Mouse (Mus musculus) midbrain, embryonic 13.5 days (tissue): ENCODE measurements around the gene Xylb. TPM values are rescaled to one million over a fixed set of nuclear protein-coding genes. Genes with fewer than 3 reads are reported as not detected.

Source experiments
- ATAC-seq: fragments of 200-750 bp; cut with Nextera tagmentation; 2 replicates; pipeline ENCODE4 v1.8.0; 2017; ENCODE audit warnings: mild to moderate bottlenecking, moderate TSS enrichment, moderate library complexity
- H3K27ac ChIP-seq: fragments of 300-500 bp; sonication (generic); 2 replicates; pipeline ENCODE4 v1.5.1; 2015; ENCODE audit warnings: inconsistent platforms, mild to moderate bottlenecking, moderate library complexity
- H3K27me3 ChIP-seq: fragments of 300-500 bp; sonication (generic); 2 replicates; pipeline ENCODE4 v1.6.1; 2015; ENCODE audit warnings: mild to moderate bottlenecking, inconsistent platforms
- H3K36me3 ChIP-seq: fragments of 300-500 bp; sonication (generic); 2 replicates; pipeline ENCODE4 v1.6.1; 2015; ENCODE audit warnings: mild to moderate bottlenecking, inconsistent platforms
- H3K4me1 ChIP-seq: fragments of 300-500 bp; sonication (generic); replicated peaks from 2 replicates; pipeline ENCODE4 v1.6.1; 2015; ENCODE audit warnings: inconsistent platforms
- H3K4me2 ChIP-seq: fragments of 300-500 bp; sonication (generic); replicated peaks from 2 replicates; pipeline ENCODE4 v1.6.1; 2015; ENCODE audit warnings: moderate library complexity, mild to moderate bottlenecking, inconsistent platforms
- H3K4me3 ChIP-seq: fragments of 300-500 bp; sonication (generic); replicated peaks from 2 replicates; pipeline ENCODE4 v1.5.1; 2015; ENCODE audit warnings: mild to moderate bottlenecking, inconsistent platforms
- H3K9ac ChIP-seq: fragments of 300-500 bp; sonication (generic); replicated peaks from 2 replicates; pipeline ENCODE4 v1.6.1; 2015; ENCODE audit warnings: mild to moderate bottlenecking, inconsistent platforms
- H3K9me3 ChIP-seq: fragments of 300-500 bp; sonication (generic); 2 replicates; pipeline ENCODE4 v1.6.1; 2016; ENCODE audit warnings: mild to moderate bottlenecking, inconsistent platforms
- WGBS: fragments of 180-500 bp; shearing (Covaris S2); methylation state at CpG from one replicate; pipeline ENCODE4 v1.1.7; 2015; 5-methylcytosine and 5-hydroxymethylcytosine counted together
- polyA plus RNA-seq: library from polyadenylated mRNA; unstranded; fragments of >200 nt; fragmentation: Nextera tagmentation; extraction: Ambion mirVana; gene quantifications from 2 replicates; pipeline ENCODE4 v1.2.1, GENCODE M21; 2015

The Xylb gene
- polyA plus RNA-seq, 1 experiment from 2014 or later = 3.4 TPM

DNA sequence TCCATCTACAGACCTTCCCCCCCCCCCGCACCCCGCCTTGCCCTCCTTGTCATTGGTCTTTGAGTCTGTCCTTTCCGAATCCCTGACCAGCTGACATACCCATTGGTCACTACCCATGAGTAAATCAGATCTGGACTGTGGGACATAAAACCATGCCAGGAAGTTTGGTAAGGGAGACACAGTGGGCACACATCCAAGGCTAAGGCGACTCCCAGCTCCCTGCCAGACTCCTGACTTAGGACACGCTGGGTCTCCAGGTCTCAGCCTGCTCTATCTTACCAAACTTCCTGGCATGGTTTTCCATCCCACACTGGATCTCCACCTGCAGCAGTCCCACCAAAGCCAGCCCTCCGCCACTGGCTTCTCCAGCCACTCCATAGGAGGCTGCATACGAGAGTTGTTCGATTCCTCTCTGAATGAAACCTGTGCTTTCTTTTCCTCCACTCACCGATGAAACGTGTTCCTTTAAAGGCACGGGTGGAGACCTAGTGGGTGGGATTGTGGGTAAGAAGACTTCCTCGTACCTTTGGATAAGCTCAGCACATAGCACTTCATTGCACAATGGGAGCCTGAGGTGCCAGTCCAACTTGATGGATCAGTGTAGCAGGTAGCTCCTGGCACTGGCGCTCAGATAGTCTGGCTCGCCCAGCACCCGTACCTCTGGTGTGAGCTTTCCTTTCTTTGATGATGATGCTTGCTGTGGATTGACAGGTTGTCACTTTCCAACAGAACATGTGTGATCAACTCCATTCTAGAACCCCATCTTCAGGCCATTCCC, 26.8 kb upstream of the Xylb start:
- ATAC-seq = no peak
- Histone ChIP-seq H3K36me3 (no peaks in the 10 kb centered on the region), H3K27ac (no peak overlapping the region), H3K4me2 (no peak overlapping the region), H3K9ac (no peak overlapping the region), H3K27me3 (peaks cover 3% of the 10 kb centered on the region; the same call in 1 of the 2 replicates), H3K9me3 (no peaks in the 10 kb centered on the region), H3K4me3 (no peak overlapping the region), H3K4me1 (no peaks in the 10 kb centered on the region)
- WGBS = 90% methylated on average over 15 of the region's 15 CpGs

GRCm38 (mm10) chr9:119334324-119334723, 22.9 kb upstream of the Xylb start:
- peaks cover 13% of the 10 kb centered on the region for H3K27me3 ChIP-seq
- H3K27ac ChIP-seq = no peak overlapping the region
- H3K4me3 ChIP-seq = no peak overlapping the region
- no peak overlapping the region for H3K4me2 ChIP-seq
- ATAC-seq = no peak
- WGBS = 76% methylated on average over 10 of the region's 10 CpGs
- no peaks in the 10 kb centered on the region for H3K36me3 ChIP-seq
- peaks cover 4% of the 10 kb centered on the region; the same call in 1 of the 2 replicates for H3K4me1 ChIP-seq
- no peaks in the 10 kb centered on the region for H3K9me3 ChIP-seq
- H3K9ac ChIP-seq = no peak overlapping the region

- no peaks in the 10 kb centered on the region for H3K9me3 ChIP-seq
- no peaks in the 10 kb centered on the region for H3K36me3 ChIP-seq
- WGBS = 88% methylated on average over 2 of the region's 2 CpGs
- H3K4me3 ChIP-seq = no peak overlapping the region
- no peak for ATAC-seq
- peaks cover 17% of the 10 kb centered on the region for H3K27me3 ChIP-seq
- H3K4me1 ChIP-seq = peaks cover 9% of the 10 kb centered on the region
- H3K27ac ChIP-seq = no peak overlapping the region
- H3K4me2 ChIP-seq = no peak overlapping the region
- H3K9ac ChIP-seq = no peak overlapping the region
These were observed 22.3 kb upstream of the Xylb start for GRCm38 (mm10) chr9:119334834-119335233.

DNA sequence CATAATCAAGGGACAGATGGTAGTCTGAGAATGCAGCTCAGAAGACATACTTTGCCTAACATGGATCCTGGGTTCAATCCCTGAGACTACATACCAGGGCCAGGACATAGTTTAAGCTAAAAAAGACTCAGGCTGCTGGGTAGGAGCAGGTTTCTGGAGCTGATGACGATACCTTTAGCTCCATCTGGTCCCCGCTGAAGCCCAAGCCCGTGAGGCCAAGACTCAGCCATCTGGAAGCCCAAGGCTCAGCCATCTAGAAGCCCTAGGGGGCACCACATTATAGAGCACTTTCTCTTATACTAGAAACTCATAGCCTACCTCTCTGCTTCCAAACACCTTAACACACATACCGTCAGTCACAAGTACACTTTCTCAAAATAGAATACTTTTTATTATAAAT, 21.6 kb upstream of the Xylb start:
- Histone ChIP-seq H3K4me2 (no peak overlapping the region), H3K4me1 (peaks cover 16% of the 10 kb centered on the region), H3K4me3 (no peak overlapping the region), H3K9me3 (no peaks in the 10 kb centered on the region), H3K9ac (no peak overlapping the region), H3K27me3 (peaks cover 21% of the 10 kb centered on the region), H3K27ac (no peak overlapping the region), H3K36me3 (no peaks in the 10 kb centered on the region)
- WGBS = 91% methylated on average over 4 of the region's 4 CpGs
- ATAC-seq = no peak

- WGBS = 92% methylated on average over 14 of the region's 14 CpGs
- ATAC-seq = no peak
These were observed 19.3 kb upstream of the Xylb start for GRCm38 (mm10) chr9:119337842-119338241.

GRCm38 (mm10) chr9:119338350-119338749, 18.8 kb upstream of the Xylb start:
- peaks cover 35% of the 10 kb centered on the region for H3K4me1 ChIP-seq
- 95% methylated on average over 3 of the region's 3 CpGs for WGBS

More at GRCm38 (mm10) chr9:119337842-119338241, 19.3 kb upstream of the Xylb start:
- H3K4me1 ChIP-seq = peaks cover 30% of the 10 kb centered on the region
- no peak overlapping the region for H3K4me3 ChIP-seq
- H3K9me3 ChIP-seq = no peaks in the 10 kb centered on the region
- peaks cover 21% of the 10 kb centered on the region for H3K27me3 ChIP-seq
- H3K4me2 ChIP-seq = no peak overlapping the region
- H3K36me3 ChIP-seq = no peaks in the 10 kb centered on the region
- H3K9ac ChIP-seq = no peak overlapping the region
- H3K27ac ChIP-seq = no peak overlapping the region

GRCm38 (mm10) chr9:119339106-119339505, 18.1 kb upstream of the Xylb start:
- ATAC-seq = no peak
- Histone ChIP-seq H3K4me1 (peaks cover 36% of the 10 kb centered on the region), H3K27ac (no peak overlapping the region), H3K9ac (no peak overlapping the region), H3K27me3 (peaks cover 21% of the 10 kb centered on the region), H3K9me3 (no peaks in the 10 kb centered on the region), H3K36me3 (peaks cover 12% of the 10 kb centered on the region), H3K4me2 (peak overlapping the region; percentile 76), H3K4me3 (peak overlapping the region; percentile 84)
- 60% methylated on average over 7 of the region's 7 CpGs for WGBS

More at GRCm38 (mm10) chr9:119338350-119338749, 18.8 kb upstream of the Xylb start:
- Histone ChIP-seq H3K36me3 (peaks cover 4% of the 10 kb centered on the region), H3K27ac (no peak overlapping the region), H3K4me2 (no peak overlapping the region), H3K4me3 (no peak overlapping the region), H3K9ac (no peak overlapping the region), H3K9me3 (no peaks in the 10 kb centered on the region), H3K27me3 (peaks cover 21% of the 10 kb centered on the region)
- no peak for ATAC-seq

DNA sequence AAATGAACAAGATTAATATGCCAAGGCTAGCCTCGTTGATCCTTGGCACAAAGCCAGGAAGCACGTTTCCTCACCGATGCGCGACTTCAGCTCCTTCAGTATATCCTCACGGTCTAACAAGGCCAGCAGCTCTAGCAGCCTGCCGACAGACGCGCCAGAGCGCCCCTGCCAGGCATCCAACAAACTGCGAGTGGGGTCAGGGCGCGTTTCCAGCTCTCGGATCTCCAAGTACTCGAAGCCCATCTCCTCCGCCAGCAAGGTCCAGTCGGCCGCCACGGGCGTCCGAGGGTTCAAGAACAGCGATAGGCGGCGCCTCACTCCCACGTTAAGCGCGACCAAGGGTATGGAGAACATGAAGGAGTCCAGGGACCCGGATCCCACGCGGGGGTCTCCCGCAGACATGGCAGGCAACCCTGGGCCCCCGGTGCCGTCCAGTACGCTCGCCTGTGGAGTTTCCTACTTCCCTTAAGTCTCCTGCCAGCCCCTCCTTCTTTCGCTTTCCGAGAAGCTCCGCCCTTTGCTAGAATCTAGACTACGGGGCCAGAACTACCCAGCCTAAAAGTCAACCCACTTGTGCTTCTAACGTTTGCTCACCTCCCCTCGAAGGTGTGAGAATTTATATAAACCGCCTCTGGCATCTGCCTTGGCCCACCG, 17.5 kb upstream of the Xylb start, which contains the start of gene Acaa1a:
Acaa1a (plus strand) TSS at position 119 of the 654 bp plus-strand sequence.
- Histone ChIP-seq H3K36me3 (peaks cover 18% of the 10 kb centered on the region), H3K4me3 (peak within 1 kb of the TSS; percentile 84), H3K27me3 (peaks cover 21% of the 10 kb centered on the region), H3K4me2 (peak within 1 kb of the TSS; percentile 76), H3K4me1 (peaks cover 36% of the 10 kb centered on the region), H3K9ac (peak within 1 kb of the TSS; percentile 59), H3K27ac (peak within 1 kb of the TSS; percentile 88), H3K9me3 (no peaks in the 10 kb centered on the region)
- WGBS = 1% methylated on average over 43 of the region's 43 CpGs
- no peak for ATAC-seq

DNA sequence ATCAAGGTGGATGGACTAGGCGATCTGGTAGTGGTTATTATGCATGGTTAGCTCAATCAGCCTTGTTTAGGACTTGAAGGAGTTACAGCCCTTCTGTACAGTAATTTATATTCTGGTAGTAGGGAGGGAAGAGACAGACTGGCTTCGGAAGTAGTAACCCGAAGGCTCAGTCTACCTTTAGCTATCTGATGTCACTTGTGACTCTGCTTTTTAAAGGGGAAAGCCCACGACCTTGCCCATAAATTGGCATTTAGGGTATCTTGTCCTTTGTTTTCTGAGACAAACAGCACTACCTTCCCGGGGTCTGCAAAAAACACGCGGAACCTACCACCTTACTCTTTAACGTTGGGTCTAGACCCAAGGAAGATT, 17.0 kb upstream of the Xylb start:
- Histone ChIP-seq H3K9ac (peak overlapping the region; percentile 59; the same call in 1 of the 2 replicates), H3K4me3 (peak overlapping the region; percentile 84), H3K9me3 (no peaks in the 10 kb centered on the region), H3K4me2 (peak overlapping the region; percentile 76), H3K27ac (peak overlapping the region; percentile 88), H3K36me3 (peaks cover 23% of the 10 kb centered on the region), H3K27me3 (peaks cover 21% of the 10 kb centered on the region), H3K4me1 (peaks cover 36% of the 10 kb centered on the region)
- ATAC-seq = no peak
- 8% methylated on average over 8 of the region's 8 CpGs for WGBS

DNA sequence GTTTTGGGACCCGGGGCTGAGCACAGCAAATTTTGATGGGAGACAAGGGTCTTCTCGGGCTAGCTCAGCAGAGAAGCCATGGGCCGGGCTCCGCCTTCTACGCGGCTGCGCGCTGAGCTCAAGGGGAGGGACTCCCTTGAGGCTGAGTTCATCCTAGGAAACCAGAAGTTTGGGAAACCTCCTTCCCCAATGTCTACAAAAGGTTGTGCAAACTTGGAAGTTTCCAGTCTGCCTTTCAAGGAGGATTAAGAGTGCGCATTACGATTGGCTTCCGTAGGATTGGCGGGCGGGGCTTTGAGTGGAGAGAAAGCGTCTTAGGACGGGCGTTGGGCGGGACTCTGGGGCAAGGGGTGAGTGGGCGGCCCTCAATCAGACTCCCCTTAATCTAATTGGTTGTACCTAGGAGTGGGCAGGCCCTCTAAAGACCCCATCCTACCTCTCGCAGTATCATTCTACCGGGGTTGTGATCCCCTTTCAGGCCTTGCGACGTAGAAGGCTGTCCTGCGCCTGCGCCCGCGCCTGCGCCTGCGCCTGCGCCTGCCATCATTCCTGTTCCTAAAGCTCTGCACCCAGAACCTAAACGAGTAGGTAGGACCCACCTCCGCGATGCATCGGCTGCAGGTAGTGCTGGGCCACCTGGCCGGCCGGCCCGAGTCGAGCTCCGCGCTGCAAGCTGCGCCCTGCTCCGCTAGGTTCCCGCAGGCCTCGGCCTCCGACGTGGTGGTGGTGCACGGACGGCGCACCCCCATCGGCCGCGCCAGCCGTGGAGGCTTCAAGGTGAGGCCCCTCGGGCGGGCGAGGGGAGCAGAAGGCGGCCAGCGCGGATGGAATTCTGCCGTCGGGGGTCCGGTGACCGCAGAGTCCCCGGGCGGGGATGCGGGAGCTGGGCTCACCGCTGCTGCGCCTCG, 16.0 kb upstream of the Xylb start, which contains the start of gene Myd88:
Myd88 (minus strand) TSS at position 503 of the 908 bp plus-strand sequence.
- under 1% methylated on average over 68 of the region's 68 CpGs for WGBS
- Histone ChIP-seq H3K36me3 (peaks cover 32% of the 10 kb centered on the region), H3K4me1 (peaks cover 36% of the 10 kb centered on the region), H3K9me3 (no peaks in the 10 kb centered on the region), H3K4me2 (peak within 1 kb of the TSS; percentile 76), H3K4me3 (peak within 1 kb of the TSS; percentile 84), H3K9ac (peak within 1 kb of the TSS; percentile 91), H3K27me3 (peaks cover 21% of the 10 kb centered on the region), H3K27ac (peak within 1 kb of the TSS; percentile 88)
- peak; percentile 99 for ATAC-seq

GRCm38 (mm10) chr9:119342728-119343127, 14.5 kb upstream of the Xylb start:
- Histone ChIP-seq H3K9ac (peak overlapping the region; percentile 91; the same call in 1 of the 2 replicates), H3K36me3 (peaks cover 48% of the 10 kb centered on the region), H3K4me2 (no peak overlapping the region; the same call in 1 of the 2 replicates), H3K27me3 (peaks cover 21% of the 10 kb centered on the region), H3K9me3 (no peaks in the 10 kb centered on the region), H3K4me1 (peaks cover 36% of the 10 kb centered on the region), H3K27ac (no peak overlapping the region), H3K4me3 (peak overlapping the region; percentile 84)
- no peak for ATAC-seq
- 88% methylated on average over 7 of the region's 7 CpGs for WGBS
